Mouse (Mus musculus): ENCODE results near the gene Csdc2.

GRCm38 (mm10) chr15:81966062-81966829, 29.7 kb downstream of the Csdc2 start:
- TF ChIP-seq CTCF (IDR thresholded peaks at IDR 0.05; ENCODE audit: insufficient read depth, low read length) (no peak), POLR2A (IDR thresholded peaks at IDR 0.05; ENCODE audit: borderline replicate concordance, extremely low read depth, low read depth, low read length) (no peak)
